Mouse (Mus musculus): ENCODE data around the gene Gprin2. TPM values are rescaled to one million over a fixed set of nuclear protein-coding genes. Genes with fewer than 3 reads are reported as not detected.

Gprin2 gene
- polyA plus RNA-seq, 1 experiment from 2014 or later: 0.30 TPM

GRCm38 (mm10) chr14:34209942-34210341 lies 8.5 kb upstream of the Gprin2 start:
- no peak overlapping the region for H3K27ac ChIP-seq (ENCODE audit: low read length)
- H3K4me3 ChIP-seq (ENCODE audit: low read length): no peak overlapping the region
- H3K4me1 ChIP-seq (replicated peaks; ENCODE audit: control insufficient read depth, insufficient read depth, low read length): no peaks in the 10 kb centered on the region
- H3K9me3 ChIP-seq (ENCODE audit: control insufficient read depth, low read length): no peaks in the 10 kb centered on the region; the same call in 1 of the 2 replicates
- H3K36me3 ChIP-seq (ENCODE audit: control insufficient read depth, insufficient read depth, low read length): no peaks in the 10 kb centered on the region
- no peaks in the 10 kb centered on the region for H3K27me3 ChIP-seq (ENCODE audit: control insufficient read depth, insufficient read depth, low read depth, low read length)
- H3K9ac ChIP-seq (ENCODE audit: low read length): no peak overlapping the region
- ATAC-seq (ENCODE audit: low read depth): no peak
- WGBS: 88% methylated on average over 4 of the region's 4 CpGs
- H3K4me2 ChIP-seq (ENCODE audit: low read depth, low read length): no peak overlapping the region

DNA sequence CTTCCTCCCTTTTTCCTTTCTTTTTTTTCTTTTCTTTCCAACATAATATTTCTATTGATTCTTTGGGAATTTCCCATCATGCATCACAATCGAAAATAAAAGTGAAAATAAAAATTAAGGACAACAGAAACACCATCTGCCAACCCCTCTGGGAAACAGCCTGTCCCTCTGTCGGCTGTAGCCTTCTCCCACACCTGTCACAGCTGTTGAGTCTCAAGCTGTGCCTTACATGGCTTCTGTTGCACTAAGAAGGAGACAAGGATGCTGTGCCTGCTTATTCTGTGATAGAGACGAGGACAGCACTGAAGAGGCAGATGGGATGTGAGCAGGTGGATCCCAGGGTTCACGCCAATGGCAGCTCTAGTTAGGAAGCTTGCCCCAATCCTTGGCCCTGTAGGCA lies 7.6 kb upstream of the Gprin2 start:
- no peaks in the 10 kb centered on the region for H3K36me3 ChIP-seq (ENCODE audit: control insufficient read depth, insufficient read depth, low read length)
- no peak overlapping the region for H3K4me3 ChIP-seq (ENCODE audit: low read length)
- ATAC-seq (ENCODE audit: low read depth): no peak

GRCm38 (mm10) chr14:34208651-34209050 lies 7.2 kb upstream of the Gprin2 start:
- Histone ChIP-seq H3K36me3 (ENCODE audit: control insufficient read depth, insufficient read depth, low read length) (no peaks in the 10 kb centered on the region), H3K27ac (ENCODE audit: low read length) (no peak overlapping the region), H3K4me1 (replicated peaks; ENCODE audit: control insufficient read depth, insufficient read depth, low read length) (no peaks in the 10 kb centered on the region), H3K4me3 (ENCODE audit: low read length) (no peak overlapping the region), H3K9ac (ENCODE audit: low read length) (no peak overlapping the region), H3K4me2 (ENCODE audit: low read depth, low read length) (no peak overlapping the region), H3K27me3 (ENCODE audit: control insufficient read depth, insufficient read depth, low read depth, low read length) (no peaks in the 10 kb centered on the region), H3K9me3 (ENCODE audit: control insufficient read depth, low read length) (no peaks in the 10 kb centered on the region; the same call in 1 of the 2 replicates)
- 50% methylated on average over 2 of the region's 2 CpGs for WGBS
- no peak for ATAC-seq (ENCODE audit: low read depth)

More for the DNA sequence above, 7.6 kb upstream of the Gprin2 start:
- H3K4me2 ChIP-seq (ENCODE audit: low read depth, low read length): no peak overlapping the region
- no peaks in the 10 kb centered on the region; the same call in 1 of the 2 replicates for H3K9me3 ChIP-seq (ENCODE audit: control insufficient read depth, low read length)
- 55% methylated on average over 4 of the region's 4 CpGs for whole genome bisulfite sequencing
- H3K4me1 ChIP-seq (replicated peaks; ENCODE audit: control insufficient read depth, insufficient read depth, low read length): no peaks in the 10 kb centered on the region
- H3K9ac ChIP-seq (ENCODE audit: low read length): no peak overlapping the region
- H3K27me3 ChIP-seq (ENCODE audit: control insufficient read depth, insufficient read depth, low read depth, low read length): no peaks in the 10 kb centered on the region
- no peak overlapping the region for H3K27ac ChIP-seq (ENCODE audit: low read length)

DNA sequence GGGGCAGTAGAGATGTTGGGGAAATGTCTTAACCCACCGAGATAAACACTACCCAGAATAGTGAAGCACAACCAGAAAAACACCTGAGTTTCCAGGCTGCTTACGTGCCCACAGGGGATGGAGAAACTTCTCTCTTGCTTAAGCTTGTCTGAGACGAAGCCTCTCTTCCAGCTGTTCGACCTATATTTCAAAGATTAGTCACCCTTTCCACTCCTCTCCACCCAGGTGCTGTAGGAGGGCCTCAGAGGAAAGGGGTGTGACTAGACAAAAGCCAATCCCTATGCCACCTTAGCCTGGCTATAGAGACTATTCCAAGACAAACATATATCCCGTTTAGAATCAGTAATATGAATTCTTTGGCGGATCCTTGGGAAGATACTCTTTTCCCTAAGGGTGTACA lies 6.5 kb upstream of the Gprin2 start:
- H3K4me1 ChIP-seq (replicated peaks; ENCODE audit: control insufficient read depth, insufficient read depth, low read length): no peaks in the 10 kb centered on the region
- no peaks in the 10 kb centered on the region; the same call in 1 of the 2 replicates for H3K9me3 ChIP-seq (ENCODE audit: control insufficient read depth, low read length)
- H3K36me3 ChIP-seq (ENCODE audit: control insufficient read depth, insufficient read depth, low read length): no peaks in the 10 kb centered on the region
- H3K4me2 ChIP-seq (ENCODE audit: low read depth, low read length): no peak overlapping the region
- H3K27ac ChIP-seq (ENCODE audit: low read length): no peak overlapping the region
- 71% methylated on average over 6 of the region's 6 CpGs for WGBS
- no peaks in the 10 kb centered on the region for H3K27me3 ChIP-seq (ENCODE audit: control insufficient read depth, insufficient read depth, low read depth, low read length)
- H3K4me3 ChIP-seq (ENCODE audit: low read length): no peak overlapping the region
- no peak overlapping the region for H3K9ac ChIP-seq (ENCODE audit: low read length)
- ATAC-seq (ENCODE audit: low read depth): no peak

DNA sequence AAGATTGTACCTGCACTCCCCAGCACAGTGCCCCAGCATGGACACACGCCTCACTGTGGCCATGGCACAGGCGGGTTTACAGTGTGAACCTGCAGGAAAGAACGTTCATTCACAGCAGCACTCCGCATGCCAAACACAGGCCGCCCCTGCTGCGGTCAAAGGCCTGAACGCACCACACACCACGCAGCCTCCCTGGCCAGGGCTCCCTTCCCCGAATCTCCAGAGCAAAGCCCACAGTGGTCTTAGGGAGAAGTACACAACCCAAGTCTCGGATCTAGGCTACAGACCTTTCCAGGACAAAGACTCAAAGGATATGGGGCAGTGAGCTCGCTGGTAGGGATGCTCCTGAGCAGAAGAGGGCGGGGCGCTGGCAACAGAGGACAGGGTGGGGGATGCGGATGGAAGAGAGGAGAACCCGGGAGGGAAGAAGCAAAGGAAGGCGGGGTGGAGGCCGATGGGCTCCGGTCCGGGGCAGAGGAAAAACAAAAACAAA lies 669 bp downstream of the Gprin2 start:
- ATAC-seq (ENCODE audit: low read depth): peak; percentile 60
- H3K27me3 ChIP-seq (ENCODE audit: control insufficient read depth, insufficient read depth, low read depth, low read length): peaks cover 3% of the 10 kb centered on the region; the same call in 1 of the 2 replicates
- no peaks in the 10 kb centered on the region for H3K36me3 ChIP-seq (ENCODE audit: control insufficient read depth, insufficient read depth, low read length)
- peak overlapping the region; percentile 62 for H3K9ac ChIP-seq (ENCODE audit: low read length)
- H3K9me3 ChIP-seq (ENCODE audit: control insufficient read depth, low read length): no peaks in the 10 kb centered on the region
- H3K4me2 ChIP-seq (ENCODE audit: low read depth, low read length): peak overlapping the region; percentile 98
- 6% methylated on average over 19 of the region's 19 CpGs for WGBS
- H3K4me1 ChIP-seq (replicated peaks; ENCODE audit: control insufficient read depth, insufficient read depth, low read length): no peaks in the 10 kb centered on the region; the same call in 1 of the 2 replicates
- no peak overlapping the region for H3K27ac ChIP-seq (ENCODE audit: low read length)
- peak overlapping the region; percentile 68 for H3K4me3 ChIP-seq (ENCODE audit: low read length)

DNA sequence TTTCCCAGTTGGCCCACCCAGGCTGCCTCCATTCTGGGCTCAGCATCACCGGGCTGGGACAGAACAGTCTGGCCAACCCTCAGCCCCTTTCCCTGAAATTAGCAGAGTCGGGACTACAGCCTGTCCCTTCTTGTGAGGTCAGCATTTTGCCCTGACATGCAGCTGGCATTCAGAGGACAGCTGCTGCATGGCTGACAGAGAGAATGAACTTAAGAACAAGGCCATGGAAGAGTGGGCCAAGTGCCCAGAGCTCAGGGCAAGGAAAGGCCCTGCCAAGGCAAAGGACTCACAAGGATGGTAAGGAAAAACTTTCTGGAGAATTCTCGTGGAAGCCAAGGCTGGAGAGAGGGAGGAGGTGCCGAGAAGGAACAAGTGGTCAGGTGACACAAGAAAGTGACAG lies 4.7 kb downstream of the Gprin2 start:
- H3K27me3 ChIP-seq (ENCODE audit: control insufficient read depth, insufficient read depth, low read depth, low read length): peaks cover 3% of the 10 kb centered on the region; the same call in 1 of the 2 replicates
- H3K4me1 ChIP-seq (replicated peaks; ENCODE audit: control insufficient read depth, insufficient read depth, low read length): no peaks in the 10 kb centered on the region; the same call in 1 of the 2 replicates
- no peak for ATAC-seq (ENCODE audit: low read depth)
- WGBS: 34% methylated on average over 4 of the region's 4 CpGs
- H3K4me3 ChIP-seq (ENCODE audit: low read length): no peak overlapping the region
- no peak overlapping the region for H3K27ac ChIP-seq (ENCODE audit: low read length)
- H3K4me2 ChIP-seq (ENCODE audit: low read depth, low read length): no peak overlapping the region
- H3K36me3 ChIP-seq (ENCODE audit: control insufficient read depth, insufficient read depth, low read length): no peaks in the 10 kb centered on the region
- H3K9ac ChIP-seq (ENCODE audit: low read length): no peak overlapping the region
- H3K9me3 ChIP-seq (ENCODE audit: control insufficient read depth, low read length): no peaks in the 10 kb centered on the region

DNA sequence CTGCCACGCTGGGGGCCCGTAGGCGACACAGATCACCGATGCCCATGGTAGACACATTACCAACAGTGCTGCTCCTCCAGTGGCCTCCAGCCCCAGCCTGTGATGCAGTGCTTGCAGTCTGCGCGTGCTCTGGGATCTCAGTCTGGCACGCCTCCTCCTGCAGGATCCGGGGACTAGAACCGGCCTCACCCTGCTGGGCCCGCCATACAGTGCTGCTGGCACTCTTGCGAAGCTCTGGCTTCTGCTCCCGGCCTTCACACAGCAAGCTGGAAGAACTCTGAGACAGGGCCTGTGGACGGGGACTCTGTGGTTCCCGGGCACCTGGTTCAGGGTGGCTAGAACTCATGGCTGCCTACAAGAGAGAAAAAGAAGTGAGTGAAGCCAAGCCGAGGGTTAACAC lies 6.0 kb downstream of the Gprin2 start:
- Histone ChIP-seq H3K27me3 (ENCODE audit: control insufficient read depth, insufficient read depth, low read depth, low read length) (peaks cover 3% of the 10 kb centered on the region; the same call in 1 of the 2 replicates), H3K4me3 (ENCODE audit: low read length) (no peak overlapping the region), H3K4me1 (replicated peaks; ENCODE audit: control insufficient read depth, insufficient read depth, low read length) (no peaks in the 10 kb centered on the region), H3K9ac (ENCODE audit: low read length) (no peak overlapping the region), H3K27ac (ENCODE audit: low read length) (no peak overlapping the region), H3K36me3 (ENCODE audit: control insufficient read depth, insufficient read depth, low read length) (no peaks in the 10 kb centered on the region), H3K9me3 (ENCODE audit: control insufficient read depth, low read length) (no peaks in the 10 kb centered on the region), H3K4me2 (ENCODE audit: low read depth, low read length) (no peak overlapping the region)
- WGBS: 86% methylated on average over 15 of the region's 15 CpGs
- no peak for ATAC-seq (ENCODE audit: low read depth)

DNA sequence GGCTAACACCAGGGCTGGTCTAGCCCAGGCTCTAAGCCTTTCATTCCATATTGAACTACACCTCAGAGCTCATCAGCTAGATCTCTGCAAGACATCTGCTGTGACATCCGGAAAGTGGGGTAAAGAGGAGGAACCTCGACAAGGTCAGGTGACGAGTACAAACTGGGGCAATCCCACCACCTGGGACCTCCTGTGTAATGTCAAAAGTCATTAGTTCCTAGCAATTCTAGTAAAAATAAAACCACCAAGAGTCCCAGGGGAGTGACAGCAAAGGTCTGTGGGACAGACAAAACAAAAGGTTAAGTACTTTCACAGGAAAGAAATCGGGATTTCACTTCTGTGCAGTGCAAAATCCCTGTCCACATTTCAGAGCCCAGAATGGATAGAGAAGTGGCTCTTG lies 7.6 kb downstream of the Gprin2 start:
- no peaks in the 10 kb centered on the region for H3K27me3 ChIP-seq (ENCODE audit: control insufficient read depth, insufficient read depth, low read depth, low read length)
- 82% methylated on average over 4 of the region's 4 CpGs for WGBS
- no peak for ATAC-seq (ENCODE audit: low read depth)

DNA sequence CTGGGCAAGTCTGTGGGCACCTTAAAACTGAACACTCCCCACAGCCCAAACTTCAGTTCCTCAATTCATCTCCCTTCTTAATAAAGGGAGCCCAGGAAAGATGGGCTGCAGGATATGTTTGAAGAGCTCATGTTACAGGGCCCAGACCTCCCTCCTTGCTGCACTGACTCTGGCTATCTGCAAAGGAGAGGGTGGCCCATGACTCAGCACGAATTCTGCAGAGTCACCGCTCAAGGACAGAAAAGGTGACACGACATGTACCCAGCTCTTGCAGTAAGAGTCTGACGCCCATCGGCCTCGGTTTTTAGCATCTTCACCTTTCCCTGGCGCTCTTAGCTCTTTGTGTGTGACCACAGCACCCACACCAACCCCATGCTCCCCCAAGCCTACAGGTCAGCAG lies 11.1 kb downstream of the Gprin2 start:
- H3K9ac ChIP-seq (ENCODE audit: low read length): no peak overlapping the region
- no peak overlapping the region for H3K27ac ChIP-seq (ENCODE audit: low read length)
- no peak overlapping the region for H3K4me2 ChIP-seq (ENCODE audit: low read depth, low read length)
- no peaks in the 10 kb centered on the region for H3K36me3 ChIP-seq (ENCODE audit: control insufficient read depth, insufficient read depth, low read length)
- H3K4me3 ChIP-seq (ENCODE audit: low read length): no peak overlapping the region
- no peaks in the 10 kb centered on the region for H3K4me1 ChIP-seq (replicated peaks; ENCODE audit: control insufficient read depth, insufficient read depth, low read length)
- H3K27me3 ChIP-seq (ENCODE audit: control insufficient read depth, insufficient read depth, low read depth, low read length): no peaks in the 10 kb centered on the region
- ATAC-seq (ENCODE audit: low read depth): no peak
- 59% methylated on average over 7 of the region's 7 CpGs for WGBS
- no peaks in the 10 kb centered on the region for H3K9me3 ChIP-seq (ENCODE audit: control insufficient read depth, low read length)

More for the DNA sequence above, 7.6 kb downstream of the Gprin2 start:
- Histone ChIP-seq H3K27ac (ENCODE audit: low read length) (no peak overlapping the region), H3K9me3 (ENCODE audit: control insufficient read depth, low read length) (no peaks in the 10 kb centered on the region), H3K4me2 (ENCODE audit: low read depth, low read length) (no peak overlapping the region), H3K36me3 (ENCODE audit: control insufficient read depth, insufficient read depth, low read length) (no peaks in the 10 kb centered on the region), H3K4me3 (ENCODE audit: low read length) (no peak overlapping the region), H3K9ac (ENCODE audit: low read length) (no peak overlapping the region), H3K4me1 (replicated peaks; ENCODE audit: control insufficient read depth, insufficient read depth, low read length) (no peaks in the 10 kb centered on the region)

DNA sequence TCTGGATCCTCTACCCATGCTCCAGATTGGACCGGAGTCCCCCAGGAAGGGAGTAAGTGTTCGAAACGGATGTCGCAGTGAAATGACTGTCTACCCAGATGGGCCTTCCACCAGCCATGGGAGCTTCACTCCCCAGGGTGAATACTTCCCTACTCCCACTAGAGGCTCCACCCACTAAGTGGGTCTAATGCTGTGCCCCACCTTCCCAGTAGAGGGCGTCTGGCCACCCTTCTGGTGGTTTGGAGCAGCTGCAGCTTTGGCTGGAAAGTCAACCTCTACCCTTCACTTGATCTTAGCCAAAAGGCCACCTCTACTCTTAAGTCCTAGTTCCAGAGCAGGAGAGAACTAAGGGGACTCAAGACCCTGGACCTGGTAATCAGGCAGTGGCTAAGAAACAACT lies 12.8 kb downstream of the Gprin2 start:
- ATAC-seq (ENCODE audit: low read depth): 0 out of 2 replicates have a peak, but pooled peaks have one; percentile 38
- Histone ChIP-seq H3K4me2 (ENCODE audit: low read depth, low read length) (no peak overlapping the region), H3K27ac (ENCODE audit: low read length) (no peak overlapping the region), H3K4me3 (ENCODE audit: low read length) (no peak overlapping the region), H3K27me3 (ENCODE audit: control insufficient read depth, insufficient read depth, low read depth, low read length) (no peaks in the 10 kb centered on the region), H3K36me3 (ENCODE audit: control insufficient read depth, insufficient read depth, low read length) (no peaks in the 10 kb centered on the region), H3K4me1 (replicated peaks; ENCODE audit: control insufficient read depth, insufficient read depth, low read length) (no peaks in the 10 kb centered on the region), H3K9me3 (ENCODE audit: control insufficient read depth, low read length) (no peaks in the 10 kb centered on the region), H3K9ac (ENCODE audit: low read length) (no peak overlapping the region)
- 69% methylated on average over 5 of the region's 5 CpGs for WGBS
